Mouse (Mus musculus) G1E (cell line): ENCODE measurements at regions not wholly inside any gene's neighbourhood (a gene's known extent, or its start where the extent isn't known, plus 50 kb on each side); places are given as distances from the start of the nearest gene placed in this dataset.

ENCODE experiments used
- CTCF ChIP-seq: IDR thresholded peaks from 2 replicates; pipeline ENCODE4 v1.5.1; 2012; ENCODE audit warnings: low read depth, low read length, inconsistent platforms, mixed read lengths
- GATA1 ChIP-seq: IDR thresholded peaks from 2 replicates; pipeline ENCODE4 v1.6.1; 2012; ENCODE audit warnings: borderline replicate concordance, low read length, inconsistent platforms, mixed read lengths
- GATA2 ChIP-seq: IDR thresholded peaks from 2 replicates; pipeline ENCODE4 v1.6.1; 2012; ENCODE audit warnings: low read depth, low read length, inconsistent platforms, borderline replicate concordance
- POLR2AphosphoS5 ChIP-seq: IDR thresholded peaks from 2 replicates; pipeline ENCODE4 v1.6.1; 2012; ENCODE audit warnings: low read depth, low read length, inconsistent platforms; ENCODE audit not compliant: insufficient replicate concordance
- TAL1 ChIP-seq: conservative IDR thresholded peaks from 2 replicates; pipeline ENCODE4 v1.6.1; 2012; ENCODE audit warnings: low read depth, low read length, inconsistent platforms, mixed read lengths

DNA sequence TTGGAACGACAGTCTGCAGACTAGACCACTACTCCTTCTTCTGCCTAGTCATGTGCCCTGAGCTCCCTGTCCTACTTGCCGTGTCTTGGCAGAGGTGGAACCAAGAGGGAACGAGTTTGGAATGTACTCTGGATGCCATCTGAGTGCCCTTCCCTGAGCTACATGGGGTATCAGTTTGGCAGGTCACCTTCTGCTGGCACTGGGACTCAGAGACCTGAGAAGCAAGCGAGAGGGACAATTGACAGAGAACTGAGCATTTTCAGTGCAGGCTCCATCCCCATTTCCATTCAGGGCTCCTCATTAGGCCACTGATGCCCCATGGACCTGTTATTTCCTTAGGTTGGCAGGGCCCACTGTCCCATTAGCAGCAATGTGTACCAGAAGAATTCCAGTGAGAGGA, 61.5 kb upstream of the Zfp648 start:
- no peak for TF ChIP-seq CTCF
- TF ChIP-seq GATA1: no peak
- TF ChIP-seq TAL1: no peak
- no peak for TF ChIP-seq GATA2
- TF ChIP-seq POLR2AphosphoS5: no peak
